Mouse (Mus musculus): ENCODE measurements around the gene Leng8.

DNA sequence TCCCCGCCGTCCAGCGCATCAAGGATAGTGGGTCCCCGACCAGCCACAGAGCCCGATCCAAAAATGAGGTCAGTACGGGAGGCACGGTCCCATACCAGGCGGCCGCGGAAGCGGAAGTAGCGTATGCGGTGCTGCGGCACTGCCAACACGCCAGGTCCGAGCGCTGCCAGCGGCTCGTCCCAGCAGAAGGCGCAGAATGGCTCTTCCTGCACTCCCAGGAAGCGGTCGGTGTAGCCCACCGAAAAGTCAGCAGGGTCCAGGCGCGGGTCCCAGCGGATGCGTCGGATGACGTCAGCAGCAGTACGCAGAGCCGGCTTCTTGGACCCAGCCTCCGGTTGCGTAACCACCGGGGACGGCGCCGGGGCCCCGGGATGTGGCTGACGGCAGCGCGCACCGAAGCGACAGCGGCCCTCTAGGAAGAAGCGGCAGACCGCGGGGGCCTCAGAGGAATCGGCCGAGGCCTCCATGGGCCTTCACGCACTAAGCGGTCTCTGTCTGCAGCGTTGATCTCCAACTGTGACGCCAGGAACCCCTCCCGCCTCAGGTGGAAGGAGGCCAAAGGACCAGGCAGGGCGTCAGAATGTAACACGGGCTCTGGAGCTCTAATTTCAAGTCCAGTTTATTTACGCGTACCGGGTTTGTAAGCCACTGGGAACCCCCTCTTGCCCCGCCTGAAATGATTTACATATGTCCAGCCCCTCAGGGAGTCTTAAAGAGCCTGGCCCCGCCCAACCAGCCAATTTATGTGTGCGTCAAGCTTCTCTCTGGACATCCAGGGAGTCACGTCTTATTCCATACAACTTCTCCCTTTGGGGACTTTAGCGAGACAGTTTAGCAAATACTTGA lies 12.6 kb downstream of the Leng8 start:
- TF ChIP-seq POLR2A (IDR thresholded peaks at IDR 0.05; ENCODE audit: low read depth, low read length), result peak; percentile 68
- peak; percentile 66; the same call in 1 of the 2 replicates for TF ChIP-seq UBTF (IDR thresholded peaks at IDR 0.05; ENCODE audit: low read depth, low read length)
- peak; percentile 50; the same call in 1 of the 2 replicates for TF ChIP-seq TCF12 (IDR thresholded peaks at IDR 0.05; ENCODE audit: low read depth, low read length)
